Mouse (Mus musculus) testis, adult 2 months (tissue): Measurements from ENCODE around the gene Gadd45a. TPM values are rescaled to one million over a fixed set of nuclear protein-coding genes. Genes with fewer than 3 reads are reported as not detected.

Experiments
- H3K27ac ChIP-seq: fragments of 200-500 bp; 2 replicates; pipeline ENCODE4 v1.5.1; 2012; ENCODE audit warnings: low read depth, low read length; ENCODE audit not compliant: control insufficient read depth, insufficient read depth
- H3K27me3 ChIP-seq: fragments of 200-500 bp; 2 replicates; pipeline ENCODE4 v1.6.1; 2012; ENCODE audit warnings: mild to moderate bottlenecking, low read length, moderate library complexity; ENCODE audit not compliant: control insufficient read depth, insufficient read depth
- H3K36me3 ChIP-seq: fragments of 200-500 bp; 2 replicates; pipeline ENCODE4 v1.6.1; 2012; ENCODE audit warnings: mild to moderate bottlenecking, low read length; ENCODE audit not compliant: control insufficient read depth, insufficient read depth
- H3K4me1 ChIP-seq: fragments of 200-500 bp; 2 replicates; pipeline ENCODE4 v1.6.1; 2012; ENCODE audit warnings: low read length; ENCODE audit not compliant: control insufficient read depth, insufficient read depth
- H3K4me3 ChIP-seq: fragments of 200-500 bp; 2 replicates; pipeline ENCODE4 v1.5.1; 2012; ENCODE audit warnings: low read depth, mild to moderate bottlenecking, low read length, moderate library complexity, mixed read lengths; ENCODE audit not compliant: control insufficient read depth
- CTCF ChIP-seq: fragments of 200-500 bp; IDR thresholded peaks from 2 replicates; pipeline ENCODE4 v1.5.1; 2012; ENCODE audit warnings: low read depth, mild to moderate bottlenecking, inconsistent platforms, low read length, moderate library complexity; ENCODE audit not compliant: control insufficient read depth, insufficient read depth, insufficient replicate concordance
- POLR2A ChIP-seq: fragments of 200-500 bp; IDR thresholded peaks from 2 replicates; pipeline ENCODE4 v1.6.1; 2012; ENCODE audit warnings: low read depth, mild to moderate bottlenecking, inconsistent platforms, low read length, moderate library complexity; ENCODE audit not compliant: control insufficient read depth
- polyA plus RNA-seq: library from polyadenylated mRNA; depleted of rRNA; stranded (reverse); fragments of >200 nt; gene quantifications from 2 replicates; pipeline ENCODE4 v1.2.3, GENCODE M21; 2012

Gene Gadd45a
- polyA plus RNA-seq, 1 experiment, result 4.1 TPM

GRCm38 (mm10) chr6:67074868-67075267 is 37.6 kb upstream of the Gadd45a start:
- H3K27ac ChIP-seq, result no peak overlapping the region

GRCm38 (mm10) chr6:67073929-67074328 is 36.7 kb upstream of the Gadd45a start:
- no peak overlapping the region for H3K4me3 ChIP-seq
- H3K27me3 ChIP-seq, result no peaks in the 10 kb centered on the region
- H3K27ac ChIP-seq, result no peak overlapping the region
- TF ChIP-seq CTCF (no peak), POLR2A (no peak)
- H3K4me1 ChIP-seq, result peaks cover 2% of the 10 kb centered on the region; the same call in 1 of the 2 replicates
- H3K36me3 ChIP-seq, result no peaks in the 10 kb centered on the region

More at GRCm38 (mm10) chr6:67074868-67075267, 37.6 kb upstream of the Gadd45a start:
- Histone ChIP-seq H3K36me3 (no peaks in the 10 kb centered on the region), H3K4me3 (no peak overlapping the region), H3K4me1 (peaks cover 2% of the 10 kb centered on the region; the same call in 1 of the 2 replicates), H3K27me3 (no peaks in the 10 kb centered on the region)
- TF ChIP-seq POLR2A (no peak), CTCF (no peak)

GRCm38 (mm10) chr6:67073446-67073845 is 36.2 kb upstream of the Gadd45a start:
- Histone ChIP-seq H3K4me3 (no peak overlapping the region), H3K27me3 (no peaks in the 10 kb centered on the region), H3K36me3 (no peaks in the 10 kb centered on the region), H3K27ac (no peak overlapping the region), H3K4me1 (peaks cover 2% of the 10 kb centered on the region; the same call in 1 of the 2 replicates)
- TF ChIP-seq POLR2A, result no peak
- TF ChIP-seq CTCF, result no peak

GRCm38 (mm10) chr6:67071615-67072014 is 34.4 kb upstream of the Gadd45a start:
- H3K4me1 ChIP-seq, result peaks cover 2% of the 10 kb centered on the region; the same call in 1 of the 2 replicates
- no peak overlapping the region for H3K27ac ChIP-seq
- no peak overlapping the region for H3K4me3 ChIP-seq
- no peaks in the 10 kb centered on the region for H3K36me3 ChIP-seq
- TF ChIP-seq CTCF (no peak), POLR2A (no peak)
- H3K27me3 ChIP-seq, result no peaks in the 10 kb centered on the region

- Histone ChIP-seq H3K36me3 (no peaks in the 10 kb centered on the region), H3K27ac (no peak overlapping the region), H3K27me3 (no peaks in the 10 kb centered on the region), H3K4me3 (no peak overlapping the region), H3K4me1 (peaks cover 2% of the 10 kb centered on the region; the same call in 1 of the 2 replicates)
- TF ChIP-seq CTCF (no peak), POLR2A (no peak)
Observed at GRCm38 (mm10) chr6:67069800-67070315, 32.6 kb upstream of the Gadd45a start.

- Histone ChIP-seq H3K27ac (no peak overlapping the region), H3K27me3 (no peaks in the 10 kb centered on the region), H3K36me3 (no peaks in the 10 kb centered on the region), H3K4me3 (no peak overlapping the region), H3K4me1 (peaks cover 2% of the 10 kb centered on the region; the same call in 1 of the 2 replicates)
- TF ChIP-seq POLR2A (no peak), CTCF (no peak)
Observed at GRCm38 (mm10) chr6:67069219-67069762, 32.0 kb upstream of the Gadd45a start.

GRCm38 (mm10) chr6:67060057-67060456 is 22.8 kb upstream of the Gadd45a start:
- TF ChIP-seq POLR2A (no peak), CTCF (no peak)
- no peak overlapping the region for H3K27ac ChIP-seq

More at GRCm38 (mm10) chr6:67060057-67060456, 22.8 kb upstream of the Gadd45a start:
- no peak overlapping the region for H3K4me3 ChIP-seq
- H3K36me3 ChIP-seq, result no peaks in the 10 kb centered on the region
- no peaks in the 10 kb centered on the region for H3K4me1 ChIP-seq
- H3K27me3 ChIP-seq, result no peaks in the 10 kb centered on the region
